Mouse (Mus musculus) lung, adult 2 months (tissue): ENCODE measurements around the gene Fanca.

ENCODE experiments used
- CTCF ChIP-seq: fragments of 200-500 bp; IDR thresholded peaks from 2 replicates; pipeline ENCODE4 v1.5.1; 2011; ENCODE audit warnings: mild to moderate bottlenecking, low read length, control low read depth; ENCODE audit not compliant: insufficient read depth
- POLR2A ChIP-seq: fragments of 200-500 bp; IDR thresholded peaks from 2 replicates; pipeline ENCODE4 v1.6.1; 2011; ENCODE audit warnings: low read depth, mild to moderate bottlenecking, control low read depth, low read length, borderline replicate concordance; ENCODE audit errors: extremely low read depth

- TF ChIP-seq CTCF (no peak), POLR2A (no peak)
Observed at GRCm38 (mm10) chr8:123228416-123228815, 90.0 kb downstream of the Fanca start.
